Mouse (Mus musculus) embryonic facial prominence, embryonic 15.5 days (tissue): ENCODE data around the gene Gm10192. TPM values are rescaled to one million over a fixed set of nuclear protein-coding genes. Genes with fewer than 3 reads are reported as not detected.
A peak's percentile ranks its signal among the peaks of the same experiment; 100 is the strongest.
"Not testable (repeated sequence)": the region's sequence is repeated elsewhere in the genome, so short reads cannot be mapped to it uniquely, and the experiment has no call there.

Experiments used
- ATAC-seq: fragments of 200-750 bp; cut with Nextera tagmentation; 2 replicates; pipeline ENCODE4 v1.8.0; 2017; ENCODE audit warnings: low read depth, moderate TSS enrichment; ENCODE audit not compliant: insufficient number of reproducible peaks, low FRiP score, low TSS enrichment
- H3K27ac ChIP-seq: fragments of 300-500 bp; sonication (generic); replicated peaks from 2 replicates; pipeline ENCODE4 v1.5.1; 2015; ENCODE audit warnings: mild to moderate bottlenecking, inconsistent platforms
- H3K27me3 ChIP-seq: fragments of 300-500 bp; sonication (generic); 2 replicates; pipeline ENCODE4 v1.6.1; 2015; ENCODE audit warnings: inconsistent platforms
- H3K36me3 ChIP-seq: fragments of 300-500 bp; sonication (generic); 2 replicates; pipeline ENCODE4 v1.6.1; 2015; ENCODE audit warnings: mild to moderate bottlenecking, inconsistent platforms
- H3K4me1 ChIP-seq: fragments of 300-500 bp; sonication (generic); 2 replicates; pipeline ENCODE4 v1.6.1; 2015; ENCODE audit warnings: inconsistent platforms
- H3K4me2 ChIP-seq: fragments of 300-500 bp; sonication (generic); replicated peaks from 2 replicates; pipeline ENCODE4 v1.6.1; 2015; ENCODE audit warnings: mild to moderate bottlenecking, inconsistent platforms
- H3K4me3 ChIP-seq: fragments of 300-500 bp; sonication (generic); replicated peaks from 2 replicates; pipeline ENCODE4 v1.5.1; 2015; ENCODE audit warnings: mild to moderate bottlenecking, inconsistent platforms
- H3K9ac ChIP-seq: fragments of 300-500 bp; sonication (generic); 2 replicates; pipeline ENCODE4 v1.6.1; 2015; ENCODE audit warnings: inconsistent platforms
- H3K9me3 ChIP-seq: fragments of 300-500 bp; sonication (generic); replicated peaks from 2 replicates; pipeline ENCODE4 v1.6.1; 2016; ENCODE audit warnings: inconsistent platforms
- WGBS: fragments of 180-500 bp; shearing (Covaris S2); methylation state at CpG from one replicate; pipeline ENCODE4 v1.1.7; 2015; 5-methylcytosine and 5-hydroxymethylcytosine counted together
- polyA plus RNA-seq: library from polyadenylated mRNA; unstranded; fragments of >200 nt; fragmentation: Nextera tagmentation; extraction: Ambion mirVana; gene quantifications from 2 replicates; pipeline ENCODE4 v1.2.1, GENCODE M21; 2015

Gm10192 gene
- polyA plus RNA-seq, result not detected in 2 replicates

GRCm38 (mm10) chr4:97183066-97183465, at the start of gene Gm10192:
Gene Gm10192, minus strand, starts transcription at chr4:97183166.
- not testable (repeated sequence) for H3K4me2 ChIP-seq, H3K9me3 ChIP-seq, H3K27ac ChIP-seq, H3K36me3 ChIP-seq, H3K4me1 ChIP-seq, ATAC-seq, H3K9ac ChIP-seq, H3K4me3 ChIP-seq, H3K27me3 ChIP-seq

- Histone ChIP-seq H3K9ac (no peak overlapping the region), H3K4me3 (no peak overlapping the region), H3K4me2 (no peak overlapping the region), H3K27me3 (no peaks in the 10 kb centered on the region), H3K36me3 (no peaks in the 10 kb centered on the region), H3K4me1 (0 out of 2 replicates have a peak, but pooled peaks cover 6% of the 10 kb centered on the region), H3K27ac (no peak overlapping the region), H3K9me3 (no peaks in the 10 kb centered on the region)
- no peak for ATAC-seq
- 41% methylated on average over 5 of the region's 5 CpGs for WGBS
These were observed 47.6 kb upstream of the Gm10192 start for GRCm38 (mm10) chr4:97230411-97231104.

GRCm38 (mm10) chr4:97219701-97220100, 36.7 kb upstream of the Gm10192 start:
- Histone ChIP-seq H3K9ac (no peak overlapping the region), H3K4me1 (no peaks in the 10 kb centered on the region), H3K27ac (no peak overlapping the region), H3K4me3 (no peak overlapping the region), H3K36me3 (no peaks in the 10 kb centered on the region), H3K9me3 (no peaks in the 10 kb centered on the region), H3K27me3 (no peaks in the 10 kb centered on the region), H3K4me2 (no peak overlapping the region)
- 95% methylated on average over 2 of the region's 2 CpGs for WGBS
- ATAC-seq, result no peak

DNA sequence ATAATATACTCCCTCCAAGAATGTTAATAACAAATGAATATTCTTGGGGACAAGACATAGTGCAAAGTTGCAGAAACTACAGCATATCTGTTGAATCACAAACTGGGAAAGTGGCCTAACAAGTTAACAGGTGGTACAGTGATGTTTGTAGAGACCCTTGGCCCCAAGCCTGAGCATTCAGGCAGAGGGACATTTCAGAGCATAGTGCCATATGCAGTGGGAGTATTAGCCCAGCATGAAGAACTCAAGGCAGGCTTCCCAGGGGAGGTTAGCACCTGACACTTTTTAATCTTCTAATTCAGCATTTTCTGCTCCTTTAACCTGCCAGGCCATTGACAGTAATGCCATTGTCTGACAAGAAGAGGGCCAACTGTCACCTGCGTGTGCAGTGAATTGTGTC, 34.9 kb upstream of the Gm10192 start:
- Histone ChIP-seq H3K27me3 (no peaks in the 10 kb centered on the region), H3K36me3 (no peaks in the 10 kb centered on the region), H3K4me1 (no peaks in the 10 kb centered on the region), H3K27ac (no peak overlapping the region), H3K9me3 (no peaks in the 10 kb centered on the region), H3K9ac (no peak overlapping the region), H3K4me2 (no peak overlapping the region), H3K4me3 (no peak overlapping the region)
- ATAC-seq, result no peak
- WGBS, result 66% methylated on average over 1 of the region's 1 CpGs

DNA sequence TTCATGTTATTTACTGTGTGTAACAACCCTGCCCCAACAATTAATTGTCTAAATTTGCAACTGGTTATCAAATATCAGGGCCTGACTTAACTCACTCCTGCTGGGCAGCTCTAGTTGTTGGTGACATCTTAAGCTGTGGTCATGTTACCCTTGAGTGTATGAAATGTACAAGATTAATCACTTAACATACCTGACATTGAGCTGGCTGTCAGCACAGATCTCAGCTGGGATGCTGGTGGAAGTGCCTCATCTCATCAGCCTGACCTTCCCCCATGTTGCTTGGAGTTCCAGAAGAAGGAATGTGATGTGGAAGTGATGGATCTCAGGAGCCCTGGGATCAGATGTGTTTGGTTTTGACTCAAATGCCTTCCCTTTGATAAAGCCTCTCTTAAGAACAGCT, 29.5 kb upstream of the Gm10192 start:
- H3K4me2 ChIP-seq, result no peak overlapping the region
- H3K4me1 ChIP-seq, result no peaks in the 10 kb centered on the region
- no peaks in the 10 kb centered on the region for H3K9me3 ChIP-seq
- ATAC-seq, result no peak
- H3K27me3 ChIP-seq, result no peaks in the 10 kb centered on the region
- H3K27ac ChIP-seq, result no peak overlapping the region
- H3K4me3 ChIP-seq, result no peak overlapping the region
- H3K36me3 ChIP-seq, result no peaks in the 10 kb centered on the region
- H3K9ac ChIP-seq, result no peak overlapping the region

DNA sequence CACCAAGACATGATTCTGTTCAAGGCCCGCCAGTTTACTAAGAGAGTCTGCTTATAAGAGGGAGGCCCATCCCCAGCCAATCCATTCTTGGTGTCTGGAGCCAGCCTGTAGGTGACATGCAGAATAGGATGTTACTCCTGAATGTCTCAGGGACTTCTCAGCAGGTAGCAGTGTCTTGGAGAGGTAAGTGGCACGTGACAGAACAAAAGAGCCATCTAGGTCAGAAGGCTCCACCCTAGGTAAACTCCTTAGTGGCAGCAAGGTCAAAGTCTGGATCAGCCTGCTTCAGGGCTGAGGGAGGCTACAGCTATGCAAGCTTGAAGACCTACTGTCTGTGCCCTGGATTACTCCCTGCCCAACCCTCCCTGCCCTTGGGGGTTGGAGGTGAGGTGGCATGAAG, 20.0 kb upstream of the Gm10192 start:
- not testable (repeated sequence) for H3K9ac ChIP-seq, ATAC-seq, H3K27ac ChIP-seq, H3K36me3 ChIP-seq, H3K9me3 ChIP-seq, H3K4me1 ChIP-seq, H3K4me3 ChIP-seq, H3K4me2 ChIP-seq, H3K27me3 ChIP-seq
- 63% methylated on average over 2 of the region's 2 CpGs for WGBS

DNA sequence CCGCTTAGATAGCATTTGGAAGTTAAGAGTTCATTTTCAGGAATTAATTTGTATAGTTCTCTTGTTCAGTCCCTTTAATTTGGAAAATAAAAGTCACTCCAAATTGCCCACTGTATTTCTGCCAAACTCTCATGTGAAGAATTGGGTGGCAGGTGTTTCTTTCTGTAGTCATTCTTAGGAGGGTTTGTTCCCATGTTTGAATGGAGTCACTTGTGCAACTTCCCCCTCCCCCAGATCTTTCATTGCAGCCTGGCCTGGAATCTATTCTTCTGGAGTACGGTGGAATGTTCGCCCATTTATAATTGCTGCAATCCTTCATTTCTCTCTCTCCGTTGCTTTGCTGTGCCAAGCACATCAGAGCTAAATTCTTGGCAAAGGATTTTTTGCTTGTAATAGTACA, 10.2 kb upstream of the Gm10192 start:
- Histone ChIP-seq H3K4me1 (no peaks in the 10 kb centered on the region), H3K36me3 (no peaks in the 10 kb centered on the region), H3K27me3 (no peaks in the 10 kb centered on the region), H3K9ac (no peak overlapping the region), H3K27ac (no peak overlapping the region), H3K4me3 (no peak overlapping the region), H3K4me2 (no peak overlapping the region), H3K9me3 (no peaks in the 10 kb centered on the region)
- 31% methylated on average over 4 of the region's 4 CpGs for WGBS
- peak; percentile 24; the same call in 1 of the 2 replicates for ATAC-seq

DNA sequence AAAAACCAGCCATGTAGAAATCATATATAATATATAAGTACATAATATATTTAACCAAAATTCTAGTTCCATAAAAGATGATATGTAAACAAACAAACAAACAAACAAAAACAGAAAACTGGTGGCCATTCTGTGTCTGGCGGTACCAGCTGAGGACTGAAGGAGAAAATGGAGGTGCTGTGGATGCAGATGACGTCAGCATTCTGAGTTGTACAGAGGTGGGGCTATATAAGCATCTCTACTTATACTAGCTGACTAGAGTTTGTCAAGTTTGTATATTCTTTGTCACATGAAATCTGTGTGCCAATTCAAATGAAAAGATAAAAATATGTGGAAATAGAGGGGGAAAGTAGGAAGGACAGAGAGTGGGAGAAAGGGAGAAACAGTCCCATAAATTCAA, 9.6 kb upstream of the Gm10192 start:
- 74% methylated on average over 2 of the region's 2 CpGs for WGBS

DNA sequence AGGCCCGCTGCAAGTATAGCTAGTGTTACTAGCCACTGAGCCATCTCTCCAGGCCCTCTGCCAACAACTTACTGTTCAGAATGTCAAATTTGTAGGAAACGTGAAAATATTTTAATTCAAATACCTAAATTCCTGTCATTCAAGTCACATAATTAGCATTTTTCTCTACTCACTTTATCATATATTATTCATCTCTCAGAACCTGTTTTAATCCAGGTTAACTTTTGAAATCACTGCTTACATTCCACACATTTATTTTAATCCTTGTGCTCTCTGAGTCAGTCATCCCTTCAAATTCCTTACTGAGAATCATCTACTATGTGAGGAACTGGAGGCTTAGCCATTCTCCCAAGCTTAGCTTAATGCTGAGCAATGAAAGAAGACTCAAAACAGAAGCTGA, 2.6 kb downstream of the Gm10192 start:
- no peaks in the 10 kb centered on the region for H3K9me3 ChIP-seq
- no peak overlapping the region for H3K4me2 ChIP-seq
- ATAC-seq, result no peak
- no peak overlapping the region for H3K4me3 ChIP-seq
- H3K27me3 ChIP-seq, result no peaks in the 10 kb centered on the region
- WGBS, result 61% methylated on average over 2 of the region's 2 CpGs
- H3K27ac ChIP-seq, result no peak overlapping the region
- no peaks in the 10 kb centered on the region for H3K36me3 ChIP-seq
- H3K9ac ChIP-seq, result no peak overlapping the region
- H3K4me1 ChIP-seq, result no peaks in the 10 kb centered on the region

More for the DNA sequence above, 9.6 kb upstream of the Gm10192 start:
- ATAC-seq, result no peak
- H3K36me3 ChIP-seq, result no peaks in the 10 kb centered on the region
- no peak overlapping the region for H3K27ac ChIP-seq
- no peak overlapping the region for H3K9ac ChIP-seq
- H3K27me3 ChIP-seq, result no peaks in the 10 kb centered on the region
- H3K9me3 ChIP-seq, result no peaks in the 10 kb centered on the region
- no peaks in the 10 kb centered on the region for H3K4me1 ChIP-seq
- no peak overlapping the region for H3K4me2 ChIP-seq
- no peak overlapping the region for H3K4me3 ChIP-seq

DNA sequence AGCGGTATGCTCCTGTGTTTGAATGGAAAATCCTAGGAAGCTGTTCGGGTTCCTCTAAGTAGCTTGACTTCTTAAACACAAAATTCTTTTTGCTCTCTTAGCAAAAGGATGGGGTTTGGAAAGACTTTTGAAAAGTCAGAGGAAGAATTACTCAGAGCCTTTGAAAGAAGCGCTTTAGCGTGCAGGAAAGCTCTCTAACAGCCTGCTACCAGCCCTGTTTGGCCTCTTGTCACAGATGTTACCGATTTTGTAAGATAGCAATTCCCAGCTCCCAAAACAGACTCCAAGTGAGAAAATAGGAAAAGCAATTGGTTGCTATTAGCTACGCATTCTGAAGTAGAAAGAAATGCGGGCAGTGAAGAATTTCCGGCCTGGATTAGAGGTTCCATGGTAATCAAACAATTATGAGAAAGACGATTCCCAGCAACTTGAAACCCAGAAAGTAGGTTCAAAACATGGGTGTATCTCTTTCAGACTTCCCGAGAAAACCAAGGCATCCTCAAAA, 26.1 kb downstream of the Gm10192 start:
- Histone ChIP-seq H3K9ac (no peak overlapping the region), H3K4me2 (peak overlapping the region; percentile 21), H3K27me3 (no peaks in the 10 kb centered on the region), H3K9me3 (no peaks in the 10 kb centered on the region), H3K4me3 (no peak overlapping the region), H3K36me3 (no peaks in the 10 kb centered on the region), H3K4me1 (peaks cover 16% of the 10 kb centered on the region), H3K27ac (peak overlapping the region; percentile 51)
- WGBS, result 16% methylated on average over 10 of the region's 10 CpGs
- no peak for ATAC-seq

DNA sequence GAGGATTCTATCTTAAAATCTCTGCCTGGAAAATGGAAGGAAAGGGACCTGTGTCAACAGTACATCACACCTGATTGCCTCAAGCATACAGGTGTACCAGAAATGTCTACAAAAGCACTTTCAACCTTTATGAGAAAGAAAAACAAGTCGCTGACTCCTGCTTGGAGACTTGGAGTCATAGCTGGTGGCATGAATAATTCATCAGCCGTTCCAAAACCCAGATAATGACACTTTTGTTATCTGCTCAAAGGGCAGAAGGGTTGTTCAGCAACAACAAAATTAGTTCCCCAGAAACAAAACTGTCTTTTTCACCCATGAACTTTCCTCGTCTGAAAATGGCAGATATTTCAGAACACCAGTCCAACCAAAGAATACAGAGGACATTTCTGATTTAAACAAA, 26.9 kb downstream of the Gm10192 start:
- WGBS, result 46% methylated on average over 3 of the region's 3 CpGs
- Histone ChIP-seq H3K9me3 (no peaks in the 10 kb centered on the region), H3K9ac (no peak overlapping the region), H3K4me2 (no peak overlapping the region), H3K4me1 (peaks cover 16% of the 10 kb centered on the region), H3K27ac (peak overlapping the region; percentile 51; the same call in 1 of the 2 replicates), H3K4me3 (no peak overlapping the region), H3K27me3 (no peaks in the 10 kb centered on the region), H3K36me3 (no peaks in the 10 kb centered on the region)
- no peak for ATAC-seq

GRCm38 (mm10) chr4:97153554-97153953, 29.4 kb downstream of the Gm10192 start:
- Histone ChIP-seq H3K4me1 (peaks cover 16% of the 10 kb centered on the region), H3K27me3 (no peaks in the 10 kb centered on the region), H3K36me3 (no peaks in the 10 kb centered on the region), H3K9me3 (no peaks in the 10 kb centered on the region), H3K4me2 (no peak overlapping the region), H3K27ac (no peak overlapping the region), H3K4me3 (no peak overlapping the region), H3K9ac (no peak overlapping the region)
- ATAC-seq, result no peak
